Mouse (Mus musculus): ENCODE results near the gene Rmi1. TPM values are rescaled to one million over a fixed set of nuclear protein-coding genes. Genes with fewer than 3 reads are reported as not detected.
A peak's percentile ranks its signal among the peaks of the same experiment; 100 is the strongest.
"Not testable (repeated sequence)": the region's sequence is repeated elsewhere in the genome, so short reads cannot be mapped to it uniquely, and the experiment has no call there.

Gene Rmi1
- polyA plus RNA-seq, 1 experiment from 2014 or later: 29.7 TPM

GRCm38 (mm10) chr13:58403243-58403642 is 1.2 kb downstream of the Rmi1 start, which contains the start of gene Hnrnpk:
Gene Hnrnpk (minus strand): TSS chr13:58403343.
- Histone ChIP-seq H3K4me2 (peak within 1 kb of the TSS; percentile 54), H3K4me1 (peaks cover 17% of the 10 kb centered on the region; the same call in 1 of the 2 replicates), H3K4me3 (peak within 1 kb of the TSS; percentile 84), H3K9ac (peak within 1 kb of the TSS; percentile 100), H3K27ac (peak within 1 kb of the TSS; percentile 99)
- H3K9me3 ChIP-seq; H3K36me3 ChIP-seq; H3K27me3 ChIP-seq; ATAC-seq (ENCODE audit: borderline replicate concordance, extremely low read depth, low FRiP score, low TSS enrichment): not testable (repeated sequence)
- 5% methylated on average over 16 of the region's 17 CpGs for WGBS

- 92% methylated on average over 4 of the region's 4 CpGs for WGBS
- no peak overlapping the region for H3K9ac ChIP-seq
- H3K36me3 ChIP-seq: peaks cover 16% of the 10 kb centered on the region
- no peak overlapping the region for H3K27ac ChIP-seq
- no peak for ATAC-seq (ENCODE audit: borderline replicate concordance, extremely low read depth, low FRiP score, low TSS enrichment)
- no peaks in the 10 kb centered on the region for H3K27me3 ChIP-seq
- H3K4me1 ChIP-seq: no peaks in the 10 kb centered on the region
- no peak overlapping the region for H3K4me2 ChIP-seq
- no peak overlapping the region for H3K4me3 ChIP-seq
- no peaks in the 10 kb centered on the region for H3K9me3 ChIP-seq
These were observed 9.0 kb downstream of the Rmi1 start for GRCm38 (mm10) chr13:58411073-58411472.

GRCm38 (mm10) chr13:58415374-58415773 is 13.3 kb downstream of the Rmi1 start:
- Histone ChIP-seq H3K4me3 (no peak overlapping the region), H3K27ac (no peak overlapping the region), H3K9me3 (no peaks in the 10 kb centered on the region), H3K4me1 (no peaks in the 10 kb centered on the region), H3K27me3 (no peaks in the 10 kb centered on the region), H3K4me2 (no peak overlapping the region), H3K36me3 (peaks cover 16% of the 10 kb centered on the region), H3K9ac (no peak overlapping the region)
- 68% methylated on average over 6 of the region's 6 CpGs for WGBS
- no peak for ATAC-seq (ENCODE audit: borderline replicate concordance, extremely low read depth, low FRiP score, low TSS enrichment)

GRCm38 (mm10) chr13:58415838-58416237 is 13.8 kb downstream of the Rmi1 start:
- H3K9me3 ChIP-seq: no peaks in the 10 kb centered on the region

GRCm38 (mm10) chr13:58418656-58419055 is 16.6 kb downstream of the Rmi1 start:
- no peak for ATAC-seq (ENCODE audit: borderline replicate concordance, extremely low read depth, low FRiP score, low TSS enrichment)
- Histone ChIP-seq H3K27me3 (no peaks in the 10 kb centered on the region), H3K9me3 (no peaks in the 10 kb centered on the region), H3K9ac (no peak overlapping the region), H3K4me2 (no peak overlapping the region), H3K27ac (no peak overlapping the region), H3K36me3 (no peaks in the 10 kb centered on the region), H3K4me3 (no peak overlapping the region), H3K4me1 (peaks cover 10% of the 10 kb centered on the region)
- 81% methylated on average over 4 of the region's 4 CpGs for WGBS

More at GRCm38 (mm10) chr13:58415838-58416237, 13.8 kb downstream of the Rmi1 start:
- 73% methylated on average over 5 of the region's 5 CpGs for WGBS
- H3K27me3 ChIP-seq: no peaks in the 10 kb centered on the region
- H3K4me1 ChIP-seq: no peaks in the 10 kb centered on the region
- H3K4me3 ChIP-seq: no peak overlapping the region
- no peak overlapping the region for H3K9ac ChIP-seq
- no peak for ATAC-seq (ENCODE audit: borderline replicate concordance, extremely low read depth, low FRiP score, low TSS enrichment)
- H3K36me3 ChIP-seq: peaks cover 16% of the 10 kb centered on the region
- H3K27ac ChIP-seq: no peak overlapping the region
- H3K4me2 ChIP-seq: no peak overlapping the region

GRCm38 (mm10) chr13:58419266-58419665 is 17.2 kb downstream of the Rmi1 start:
- H3K36me3 ChIP-seq: no peaks in the 10 kb centered on the region
- H3K9me3 ChIP-seq: no peaks in the 10 kb centered on the region
- H3K4me3 ChIP-seq: no peak overlapping the region
- no peak overlapping the region for H3K27ac ChIP-seq
- 97% methylated on average over 1 of the region's 1 CpGs for WGBS
- ATAC-seq (ENCODE audit: borderline replicate concordance, extremely low read depth, low FRiP score, low TSS enrichment): no peak
- no peak overlapping the region for H3K4me2 ChIP-seq
- H3K27me3 ChIP-seq: no peaks in the 10 kb centered on the region
- H3K9ac ChIP-seq: no peak overlapping the region
- peaks cover 11% of the 10 kb centered on the region for H3K4me1 ChIP-seq

GRCm38 (mm10) chr13:58421026-58421425 is 19.0 kb downstream of the Rmi1 start:
- Histone ChIP-seq H3K9me3 (no peaks in the 10 kb centered on the region), H3K4me3 (no peak overlapping the region), H3K4me2 (no peak overlapping the region), H3K4me1 (peaks cover 11% of the 10 kb centered on the region), H3K9ac (no peak overlapping the region), H3K36me3 (no peaks in the 10 kb centered on the region), H3K27ac (no peak overlapping the region), H3K27me3 (no peaks in the 10 kb centered on the region)
- WGBS: 78% methylated on average over 4 of the region's 4 CpGs
- ATAC-seq (ENCODE audit: borderline replicate concordance, extremely low read depth, low FRiP score, low TSS enrichment): no peak

GRCm38 (mm10) chr13:58422242-58422641 is 20.2 kb downstream of the Rmi1 start:
- Histone ChIP-seq H3K4me1 (peaks cover 11% of the 10 kb centered on the region), H3K27me3 (no peaks in the 10 kb centered on the region), H3K36me3 (no peaks in the 10 kb centered on the region), H3K9ac (no peak overlapping the region), H3K4me3 (no peak overlapping the region), H3K4me2 (no peak overlapping the region), H3K27ac (no peak overlapping the region), H3K9me3 (no peaks in the 10 kb centered on the region)
- WGBS: 50% methylated on average over 4 of the region's 4 CpGs
- ATAC-seq (ENCODE audit: borderline replicate concordance, extremely low read depth, low FRiP score, low TSS enrichment): no peak

- H3K9me3 ChIP-seq: no peaks in the 10 kb centered on the region
- H3K27ac ChIP-seq: peak overlapping the region; percentile 70
- no peak overlapping the region for H3K4me3 ChIP-seq
- no peak overlapping the region for H3K9ac ChIP-seq
- peak; percentile 79 for ATAC-seq (ENCODE audit: borderline replicate concordance, extremely low read depth, low FRiP score, low TSS enrichment)
- no peaks in the 10 kb centered on the region for H3K27me3 ChIP-seq
- 25% methylated on average over 10 of the region's 10 CpGs for WGBS
- H3K4me1 ChIP-seq: peaks cover 11% of the 10 kb centered on the region
- no peaks in the 10 kb centered on the region for H3K36me3 ChIP-seq
- H3K4me2 ChIP-seq: no peak overlapping the region
These were observed 21.1 kb downstream of the Rmi1 start for GRCm38 (mm10) chr13:58423061-58423660.

GRCm38 (mm10) chr13:58439716-58440115 is 37.7 kb downstream of the Rmi1 start:
- ATAC-seq (ENCODE audit: borderline replicate concordance, extremely low read depth, low FRiP score, low TSS enrichment): no peak
- 56% methylated on average over 2 of the region's 2 CpGs for WGBS
- Histone ChIP-seq H3K9ac (no peak overlapping the region), H3K9me3 (no peaks in the 10 kb centered on the region), H3K4me1 (no peaks in the 10 kb centered on the region), H3K27me3 (no peaks in the 10 kb centered on the region), H3K4me3 (no peak overlapping the region), H3K4me2 (no peak overlapping the region), H3K36me3 (no peaks in the 10 kb centered on the region), H3K27ac (no peak overlapping the region)

- no peak overlapping the region for H3K4me2 ChIP-seq
- no peaks in the 10 kb centered on the region for H3K36me3 ChIP-seq
- no peaks in the 10 kb centered on the region for H3K27me3 ChIP-seq
- H3K27ac ChIP-seq: no peak overlapping the region
- H3K4me3 ChIP-seq: no peak overlapping the region
- H3K9me3 ChIP-seq: no peaks in the 10 kb centered on the region
- no peak for ATAC-seq (ENCODE audit: borderline replicate concordance, extremely low read depth, low FRiP score, low TSS enrichment)
- H3K9ac ChIP-seq: no peak overlapping the region
- H3K4me1 ChIP-seq: no peaks in the 10 kb centered on the region
- WGBS: 61% methylated on average over 4 of the region's 4 CpGs
These were observed 41.3 kb downstream of the Rmi1 start for GRCm38 (mm10) chr13:58443326-58443725.

- Histone ChIP-seq H3K4me3 (no peak overlapping the region), H3K9me3 (no peaks in the 10 kb centered on the region), H3K27me3 (no peaks in the 10 kb centered on the region), H3K36me3 (no peaks in the 10 kb centered on the region), H3K4me2 (no peak overlapping the region), H3K9ac (no peak overlapping the region), H3K4me1 (no peaks in the 10 kb centered on the region), H3K27ac (no peak overlapping the region)
- no peak for ATAC-seq (ENCODE audit: borderline replicate concordance, extremely low read depth, low FRiP score, low TSS enrichment)
- WGBS: 36% methylated on average over 7 of the region's 7 CpGs
These were observed 41.7 kb downstream of the Rmi1 start for GRCm38 (mm10) chr13:58443787-58444186.

GRCm38 (mm10) chr13:58446541-58446940 is 44.5 kb downstream of the Rmi1 start:
- H3K4me3 ChIP-seq: no peak overlapping the region
- no peak overlapping the region for H3K4me2 ChIP-seq
- WGBS: 64% methylated on average over 2 of the region's 2 CpGs
- H3K36me3 ChIP-seq: no peaks in the 10 kb centered on the region
- no peak for ATAC-seq (ENCODE audit: borderline replicate concordance, extremely low read depth, low FRiP score, low TSS enrichment)
- no peak overlapping the region for H3K9ac ChIP-seq
- no peak overlapping the region for H3K27ac ChIP-seq
- H3K27me3 ChIP-seq: no peaks in the 10 kb centered on the region; the same call in 1 of the 2 replicates
- H3K9me3 ChIP-seq: no peaks in the 10 kb centered on the region
- no peaks in the 10 kb centered on the region for H3K4me1 ChIP-seq
